Mouse (Mus musculus) forebrain, embryonic 11.5 days (tissue): ENCODE measurements at regions not wholly inside any gene's neighbourhood (a gene's known extent, or its start where the extent isn't known, plus 50 kb on each side); places are given as distances from the start of the nearest gene placed in this dataset.

Source experiments
- ATAC-seq: fragments of 200-750 bp; cut with Nextera tagmentation; replicated peaks from 2 replicates; pipeline ENCODE4 v1.8.0; 2017; ENCODE audit warnings: moderate TSS enrichment; ENCODE audit not compliant: low FRiP score
- DNase-seq: peaks from one replicate; pipeline ENCODE4 v3.0.0-alpha.2; 2017; ENCODE audit warnings: low spot score
- H3K27ac ChIP-seq: fragments of 300-500 bp; sonication (generic); 2 replicates; pipeline ENCODE4 v1.5.1; 2014; ENCODE audit warnings: low read depth, low read length
- H3K27me3 ChIP-seq: fragments of 300-500 bp; sonication (generic); 2 replicates; pipeline ENCODE4 v1.6.1; 2014; ENCODE audit warnings: mild to moderate bottlenecking, low read length, mixed read lengths; ENCODE audit not compliant: control insufficient read depth, insufficient read depth
- H3K36me3 ChIP-seq: fragments of 300-500 bp; sonication (generic); 2 replicates; pipeline ENCODE4 v1.6.1; 2014; ENCODE audit warnings: mild to moderate bottlenecking, low read length, moderate library complexity, mixed read lengths; ENCODE audit not compliant: control insufficient read depth, insufficient read depth
- H3K4me1 ChIP-seq: fragments of 300-500 bp; sonication (generic); replicated peaks from 2 replicates; pipeline ENCODE4 v1.6.1; 2014; ENCODE audit warnings: low read length, mixed read lengths; ENCODE audit not compliant: control insufficient read depth, insufficient read depth
- H3K4me2 ChIP-seq: fragments of 300-500 bp; sonication (generic); 2 replicates; pipeline ENCODE4 v1.6.1; 2014; ENCODE audit warnings: low read depth, mild to moderate bottlenecking, low read length, moderate library complexity, mixed read lengths; ENCODE audit not compliant: severe bottlenecking
- H3K4me3 ChIP-seq: fragments of 300-500 bp; sonication (generic); 2 replicates; pipeline ENCODE4 v1.5.1; 2014; ENCODE audit warnings: low read depth, low read length
- H3K9ac ChIP-seq: fragments of 300-500 bp; sonication (generic); 2 replicates; pipeline ENCODE4 v1.6.1; 2014; ENCODE audit warnings: low read length
- H3K9me3 ChIP-seq: fragments of 300-500 bp; sonication (generic); 2 replicates; pipeline ENCODE4 v1.6.1; 2016; ENCODE audit warnings: low read length, mixed read lengths; ENCODE audit not compliant: control insufficient read depth
- WGBS: fragments of 180-500 bp; shearing (Covaris S2); extraction: QIAGEN DNeasy Blood & Tissue Kit; methylation state at CpG from one replicate; pipeline ENCODE4 v1.1.7; 2014; 5-methylcytosine and 5-hydroxymethylcytosine counted together

DNA sequence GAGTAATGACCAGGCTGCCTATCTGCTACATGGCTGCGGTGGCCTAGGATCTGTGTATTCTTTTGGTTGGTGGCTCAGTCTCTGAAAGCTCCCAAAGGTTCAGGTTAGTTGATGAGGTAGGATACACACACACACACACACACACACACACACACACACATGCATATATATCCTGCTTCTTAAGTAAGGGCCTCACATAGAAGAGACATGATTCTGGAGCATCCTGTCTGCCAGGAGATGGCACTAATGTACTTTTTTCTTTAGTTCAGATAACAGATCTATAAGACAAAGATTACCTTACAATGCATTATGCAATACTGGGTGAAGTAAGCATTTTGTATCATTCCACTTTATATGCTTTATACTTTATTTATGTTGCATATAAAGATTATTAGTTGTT lies 149.8 kb downstream of the Ankrd7 start:
- ATAC-seq (peak; percentile 21; the same call in 1 of the 2 replicates), DNase-seq (no peak)
- 82% methylated on average over 1 of the region's 1 CpGs for WGBS
- H3K27ac ChIP-seq = no peak overlapping the region
- no peaks in the 10 kb centered on the region for H3K4me1 ChIP-seq
- H3K36me3 ChIP-seq = no peaks in the 10 kb centered on the region
- no peaks in the 10 kb centered on the region for H3K9me3 ChIP-seq
- no peak overlapping the region for H3K9ac ChIP-seq
- H3K4me3 ChIP-seq = no peak overlapping the region
- H3K27me3 ChIP-seq = no peaks in the 10 kb centered on the region
- H3K4me2 ChIP-seq = no peak overlapping the region

- H3K4me1 ChIP-seq = no peaks in the 10 kb centered on the region
- no peak for ATAC-seq
- H3K27ac ChIP-seq = no peak overlapping the region
- H3K27me3 ChIP-seq = no peaks in the 10 kb centered on the region
- no peaks in the 10 kb centered on the region for H3K9me3 ChIP-seq
- no peak overlapping the region for H3K4me2 ChIP-seq
- WGBS = 69% methylated on average over 1 of the region's 1 CpGs
- no peak overlapping the region for H3K9ac ChIP-seq
- no peaks in the 10 kb centered on the region for H3K36me3 ChIP-seq
- no peak overlapping the region for H3K4me3 ChIP-seq
- DNase-seq = no peak
Observed at GRCm38 (mm10) chr6:19018166-19018769, 152.2 kb downstream of the Ankrd7 start.

GRCm38 (mm10) chr6:19034268-19034667 lies 168.2 kb downstream of the Ankrd7 start:
- H3K27me3 ChIP-seq = no peaks in the 10 kb centered on the region
- no peak for DNase-seq

More at GRCm38 (mm10) chr6:19034268-19034667, 168.2 kb downstream of the Ankrd7 start:
- H3K9ac ChIP-seq = no peak overlapping the region
- no peak overlapping the region for H3K27ac ChIP-seq
- no peaks in the 10 kb centered on the region for H3K4me1 ChIP-seq
- H3K4me2 ChIP-seq = no peak overlapping the region
- no peaks in the 10 kb centered on the region for H3K9me3 ChIP-seq
- no peak for ATAC-seq
- no peaks in the 10 kb centered on the region for H3K36me3 ChIP-seq
- 75% methylated on average over 1 of the region's 1 CpGs for WGBS
- H3K4me3 ChIP-seq = no peak overlapping the region
